Mouse (Mus musculus) kidney, embryonic 16.5 days (tissue): ENCODE measurements around the gene Bak1. TPM values are rescaled to one million over a fixed set of nuclear protein-coding genes. Genes with fewer than 3 reads are reported as not detected.

Experiments
- ATAC-seq: fragments of 200-750 bp; cut with Nextera tagmentation; 2 replicates; pipeline ENCODE4 v1.8.0; 2017; ENCODE audit warnings: moderate TSS enrichment; ENCODE audit not compliant: low FRiP score, low TSS enrichment
- H3K27ac ChIP-seq: fragments of 300-500 bp; sonication (generic); 2 replicates; pipeline ENCODE4 v1.5.1; 2014; ENCODE audit warnings: low read length
- H3K27me3 ChIP-seq: fragments of 300-500 bp; sonication (generic); 2 replicates; pipeline ENCODE4 v1.6.1; 2014; ENCODE audit warnings: low read length, control low read depth, mixed read lengths; ENCODE audit not compliant: insufficient read depth
- H3K36me3 ChIP-seq: fragments of 300-500 bp; sonication (generic); 2 replicates; pipeline ENCODE4 v1.6.1; 2014; ENCODE audit warnings: low read length, control low read depth, mixed read lengths; ENCODE audit not compliant: insufficient read depth
- H3K4me1 ChIP-seq: fragments of 300-500 bp; sonication (generic); 2 replicates; pipeline ENCODE4 v1.6.1; 2014; ENCODE audit warnings: low read length, control low read depth, mixed read lengths; ENCODE audit not compliant: insufficient read depth
- H3K4me2 ChIP-seq: fragments of 300-500 bp; sonication (generic); replicated peaks from 2 replicates; pipeline ENCODE4 v1.6.1; 2014; ENCODE audit warnings: low read depth, low read length
- H3K4me3 ChIP-seq: fragments of 300-500 bp; sonication (generic); 2 replicates; pipeline ENCODE4 v1.5.1; 2014; ENCODE audit warnings: mild to moderate bottlenecking, low read length
- H3K9ac ChIP-seq: fragments of 300-500 bp; sonication (generic); replicated peaks from 2 replicates; pipeline ENCODE4 v1.6.1; 2014; ENCODE audit warnings: low read length
- H3K9me3 ChIP-seq: fragments of 300-500 bp; sonication (generic); 2 replicates; pipeline ENCODE4 v1.6.1; 2016; ENCODE audit warnings: low read length, control low read depth
- WGBS: fragments of 180-500 bp; shearing (Covaris S2); extraction: QIAGEN DNeasy Blood & Tissue Kit; methylation state at CpG from one replicate; pipeline ENCODE4 v1.1.7; 2014; 5-methylcytosine and 5-hydroxymethylcytosine counted together
- polyA plus RNA-seq: library from polyadenylated mRNA; unstranded; fragments of >200 nt; fragmentation: Nextera tagmentation; extraction: Ambion mirVana; gene quantifications from 2 replicates; pipeline ENCODE4 v1.2.1, GENCODE M21; 2015

The Bak1 gene
- polyA plus RNA-seq, 1 experiment from 2014 or later, result 7.4 TPM

- 0 out of 2 replicates have a peak overlapping the region, but pooled peaks have one; percentile 13 for H3K4me2 ChIP-seq
- 0 out of 2 replicates have a peak overlapping the region, but pooled peaks have one; percentile 29 for H3K9ac ChIP-seq
- H3K27ac ChIP-seq, result peak overlapping the region; percentile 60
- no peaks in the 10 kb centered on the region for H3K9me3 ChIP-seq
- peaks cover 6% of the 10 kb centered on the region; the same call in 1 of the 2 replicates for H3K4me1 ChIP-seq
- no peaks in the 10 kb centered on the region for H3K36me3 ChIP-seq
- no peak overlapping the region for H3K4me3 ChIP-seq
- 30% methylated on average over 6 of the region's 6 CpGs for WGBS
- H3K27me3 ChIP-seq, result no peaks in the 10 kb centered on the region
- 0 out of 2 replicates have a peak, but pooled peaks have one; percentile 16 for ATAC-seq
Observed at GRCm38 (mm10) chr17:27012909-27013308, 15.9 kb downstream of the Bak1 start.

GRCm38 (mm10) chr17:27011998-27012672 is 16.7 kb downstream of the Bak1 start:
- no peak overlapping the region for H3K4me3 ChIP-seq
- H3K36me3 ChIP-seq, result no peaks in the 10 kb centered on the region
- no peaks in the 10 kb centered on the region for H3K27me3 ChIP-seq
- H3K9me3 ChIP-seq, result no peaks in the 10 kb centered on the region
- peak overlapping the region; percentile 60 for H3K27ac ChIP-seq
- H3K4me2 ChIP-seq, result 0 out of 2 replicates have a peak overlapping the region, but pooled peaks have one; percentile 13
- no peak for ATAC-seq
- H3K4me1 ChIP-seq, result peaks cover 6% of the 10 kb centered on the region; the same call in 1 of the 2 replicates
- WGBS, result 45% methylated on average over 14 of the region's 14 CpGs
- 0 out of 2 replicates have a peak overlapping the region, but pooled peaks have one; percentile 29 for H3K9ac ChIP-seq

- ATAC-seq, result no peak
- no peak overlapping the region for H3K4me3 ChIP-seq
- H3K4me1 ChIP-seq, result peaks cover 6% of the 10 kb centered on the region; the same call in 1 of the 2 replicates
- H3K9ac ChIP-seq, result no peak overlapping the region
- no peaks in the 10 kb centered on the region for H3K27me3 ChIP-seq
- WGBS, result 87% methylated on average over 10 of the region's 10 CpGs
- no peak overlapping the region for H3K27ac ChIP-seq
- no peaks in the 10 kb centered on the region for H3K9me3 ChIP-seq
- H3K36me3 ChIP-seq, result no peaks in the 10 kb centered on the region
- H3K4me2 ChIP-seq, result no peak overlapping the region
Observed at GRCm38 (mm10) chr17:27011167-27011566, 17.6 kb downstream of the Bak1 start.

GRCm38 (mm10) chr17:27008277-27008676 is 20.5 kb downstream of the Bak1 start:
- Histone ChIP-seq H3K36me3 (no peaks in the 10 kb centered on the region), H3K9ac (no peak overlapping the region), H3K27ac (no peak overlapping the region), H3K9me3 (peaks cover 5% of the 10 kb centered on the region; the same call in 1 of the 2 replicates), H3K4me2 (no peak overlapping the region), H3K4me1 (peaks cover 6% of the 10 kb centered on the region; the same call in 1 of the 2 replicates), H3K27me3 (no peaks in the 10 kb centered on the region), H3K4me3 (no peak overlapping the region)
- WGBS, result 87% methylated on average over 2 of the region's 2 CpGs
- ATAC-seq, result no peak

GRCm38 (mm10) chr17:27005644-27006043 is 23.2 kb downstream of the Bak1 start:
- no peak overlapping the region for H3K4me3 ChIP-seq

GRCm38 (mm10) chr17:27004903-27005485 is 23.8 kb downstream of the Bak1 start:
- H3K27me3 ChIP-seq, result no peaks in the 10 kb centered on the region
- H3K4me1 ChIP-seq, result no peaks in the 10 kb centered on the region
- no peak overlapping the region for H3K4me3 ChIP-seq
- H3K9me3 ChIP-seq, result peaks cover 5% of the 10 kb centered on the region; the same call in 1 of the 2 replicates
- no peak overlapping the region for H3K27ac ChIP-seq
- H3K9ac ChIP-seq, result no peak overlapping the region
- ATAC-seq, result no peak
- WGBS, result 40% methylated on average over 19 of the region's 19 CpGs
- H3K4me2 ChIP-seq, result no peak overlapping the region
- no peaks in the 10 kb centered on the region for H3K36me3 ChIP-seq

More at GRCm38 (mm10) chr17:27005644-27006043, 23.2 kb downstream of the Bak1 start:
- Histone ChIP-seq H3K36me3 (no peaks in the 10 kb centered on the region), H3K4me1 (no peaks in the 10 kb centered on the region), H3K27ac (no peak overlapping the region), H3K9me3 (peaks cover 5% of the 10 kb centered on the region; the same call in 1 of the 2 replicates), H3K9ac (no peak overlapping the region), H3K4me2 (no peak overlapping the region), H3K27me3 (no peaks in the 10 kb centered on the region)
- WGBS, result 56% methylated on average over 11 of the region's 11 CpGs
- no peak for ATAC-seq

GRCm38 (mm10) chr17:27004431-27004830 is 24.4 kb downstream of the Bak1 start:
- H3K9ac ChIP-seq, result no peak overlapping the region
- H3K4me3 ChIP-seq, result no peak overlapping the region
- no peak for ATAC-seq
- no peaks in the 10 kb centered on the region for H3K36me3 ChIP-seq
- peaks cover 5% of the 10 kb centered on the region; the same call in 1 of the 2 replicates for H3K9me3 ChIP-seq
- no peaks in the 10 kb centered on the region for H3K4me1 ChIP-seq
- H3K27me3 ChIP-seq, result no peaks in the 10 kb centered on the region
- WGBS, result 37% methylated on average over 9 of the region's 9 CpGs
- H3K27ac ChIP-seq, result no peak overlapping the region
- H3K4me2 ChIP-seq, result no peak overlapping the region

- ATAC-seq, result no peak
Observed at GRCm38 (mm10) chr17:27001889-27002288, 26.9 kb downstream of the Bak1 start.

GRCm38 (mm10) chr17:27001151-27001550 is 27.7 kb downstream of the Bak1 start:
- 79% methylated on average over 7 of the region's 7 CpGs for WGBS
- Histone ChIP-seq H3K27me3 (no peaks in the 10 kb centered on the region), H3K4me1 (no peaks in the 10 kb centered on the region), H3K4me3 (no peak overlapping the region), H3K9ac (no peak overlapping the region), H3K4me2 (no peak overlapping the region), H3K27ac (no peak overlapping the region), H3K9me3 (peaks cover 5% of the 10 kb centered on the region; the same call in 1 of the 2 replicates), H3K36me3 (no peaks in the 10 kb centered on the region)
- ATAC-seq, result no peak

More at GRCm38 (mm10) chr17:27001889-27002288, 26.9 kb downstream of the Bak1 start:
- Histone ChIP-seq H3K4me2 (no peak overlapping the region), H3K27ac (no peak overlapping the region), H3K9me3 (peaks cover 5% of the 10 kb centered on the region; the same call in 1 of the 2 replicates), H3K27me3 (no peaks in the 10 kb centered on the region), H3K9ac (no peak overlapping the region), H3K36me3 (no peaks in the 10 kb centered on the region), H3K4me1 (no peaks in the 10 kb centered on the region), H3K4me3 (no peak overlapping the region)
- 57% methylated on average over 6 of the region's 6 CpGs for WGBS
